Mouse (Mus musculus) neutrophil, adult 5-6 weeks (primary cell): ENCODE data around the gene Med23. TPM values are rescaled to one million over a fixed set of nuclear protein-coding genes. Genes with fewer than 3 reads are reported as not detected.

Experiments
- ATAC-seq: fragments of 151-379, 151-347 bp; 2 replicates; pipeline ENCODE4 v1.8.0; 2017; ENCODE audit warnings: mild to moderate bottlenecking, moderate TSS enrichment; ENCODE audit not compliant: insufficient number of reproducible peaks, poor library complexity, low FRiP score, severe bottlenecking; ENCODE audit errors: extremely low read depth
- total RNA-seq: library from RNA; stranded (forward); fragments of 200-1000 nt; gene quantifications from 2 replicates; pipeline ENCODE4 v1.2.3, GENCODE M21; 2017

The Med23 gene
- total RNA-seq, 1 experiment from 2014 or later = 24.8 TPM

DNA sequence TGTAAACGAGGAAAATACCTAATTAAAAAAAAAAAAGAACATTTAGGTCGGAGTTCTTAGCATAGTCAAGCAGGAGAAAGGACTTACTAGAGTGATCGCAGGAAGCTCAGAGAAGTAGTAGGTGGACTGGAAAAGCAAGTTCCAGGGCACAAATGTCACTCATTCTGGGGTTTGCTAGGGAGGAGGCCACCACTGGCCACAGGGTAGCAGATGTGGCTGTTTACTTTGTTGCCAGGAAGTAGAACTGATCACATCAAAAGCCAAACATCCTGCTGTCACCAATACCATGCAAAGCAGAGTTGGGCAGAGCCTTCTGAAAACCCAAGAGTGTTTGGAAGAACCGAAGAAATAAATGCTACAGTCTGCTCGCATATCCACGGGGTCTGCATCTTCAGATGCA is 84.1 kb downstream of the Med23 start:
- no peak for ATAC-seq

DNA sequence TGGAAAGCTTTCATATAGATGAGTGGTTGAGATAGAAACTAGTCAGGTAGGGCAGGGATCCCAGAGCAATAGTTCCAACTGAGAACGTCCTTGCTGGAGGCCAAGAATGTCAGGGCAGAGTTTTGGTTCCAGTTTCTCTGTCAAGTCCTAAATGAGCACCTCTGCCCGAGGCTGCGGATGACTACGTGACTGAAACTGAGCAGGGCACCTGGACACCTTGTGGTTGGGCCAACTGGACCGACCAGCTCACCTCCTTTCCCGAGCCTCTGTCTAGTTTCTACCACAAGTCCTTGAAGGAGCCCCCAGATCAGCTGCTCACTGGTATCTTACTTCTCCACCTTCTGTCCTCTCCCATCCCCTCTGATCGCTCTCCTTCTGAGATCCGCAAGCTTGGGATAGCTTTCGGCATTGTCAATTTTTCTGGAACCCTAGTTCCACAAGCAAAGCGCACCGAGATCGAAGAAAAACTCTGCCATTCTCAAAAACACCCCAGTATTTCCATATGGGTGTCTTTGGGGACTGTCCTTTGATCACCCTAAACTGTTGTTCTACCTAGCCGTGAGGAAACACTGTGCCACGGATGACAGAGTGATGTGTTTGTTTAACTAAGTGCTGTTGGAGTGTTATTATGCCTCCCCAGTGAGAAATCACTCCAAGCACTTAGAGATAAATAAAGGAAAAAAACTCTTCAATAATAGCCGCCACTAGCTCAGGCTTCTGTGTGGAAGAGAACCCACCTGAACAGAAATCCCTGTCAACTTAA is 88.7 kb downstream of the Med23 start:
- ATAC-seq = no peak

DNA sequence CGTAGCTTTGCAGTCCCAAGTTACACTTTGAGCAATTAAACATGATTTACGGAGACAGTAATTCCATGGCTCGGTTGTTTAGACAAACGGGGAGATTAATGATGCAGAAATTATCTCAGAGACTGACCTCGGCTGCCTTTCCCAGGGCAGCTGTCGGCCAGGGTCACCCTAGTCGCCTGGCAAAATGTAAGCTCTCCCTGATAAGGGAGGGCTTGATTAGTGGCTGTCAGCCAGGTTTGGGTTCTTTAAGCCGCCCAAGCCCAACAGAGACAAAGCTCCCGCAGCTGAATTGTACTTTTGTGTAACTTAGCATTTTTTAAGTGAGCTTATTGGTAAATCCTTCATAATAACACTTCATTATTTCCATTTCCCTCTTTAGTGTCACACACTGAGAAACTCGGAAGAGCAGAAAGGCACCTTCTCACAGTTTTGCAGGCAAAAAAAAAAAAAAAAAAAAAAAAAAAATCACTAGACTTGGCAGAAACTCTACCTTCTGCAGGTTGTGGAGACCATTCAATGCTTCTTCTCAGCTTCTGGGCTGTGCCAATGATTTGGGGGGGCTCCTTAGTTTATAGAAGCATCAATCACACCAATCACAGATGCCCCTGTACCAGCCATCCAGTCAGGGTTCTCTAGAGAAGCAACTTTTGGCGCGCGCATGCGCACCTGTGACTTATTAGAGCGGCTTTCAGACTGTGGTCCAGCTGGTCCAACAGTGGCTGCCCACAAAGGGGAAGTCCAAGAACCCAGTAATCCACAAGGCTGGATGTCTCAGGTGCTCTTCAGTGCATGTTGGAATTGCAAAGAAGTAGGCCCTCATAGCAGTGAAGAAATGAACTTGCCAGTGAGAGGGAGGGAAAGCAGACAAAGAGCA is 89.5 kb downstream of the Med23 start:
- no peak for ATAC-seq

DNA sequence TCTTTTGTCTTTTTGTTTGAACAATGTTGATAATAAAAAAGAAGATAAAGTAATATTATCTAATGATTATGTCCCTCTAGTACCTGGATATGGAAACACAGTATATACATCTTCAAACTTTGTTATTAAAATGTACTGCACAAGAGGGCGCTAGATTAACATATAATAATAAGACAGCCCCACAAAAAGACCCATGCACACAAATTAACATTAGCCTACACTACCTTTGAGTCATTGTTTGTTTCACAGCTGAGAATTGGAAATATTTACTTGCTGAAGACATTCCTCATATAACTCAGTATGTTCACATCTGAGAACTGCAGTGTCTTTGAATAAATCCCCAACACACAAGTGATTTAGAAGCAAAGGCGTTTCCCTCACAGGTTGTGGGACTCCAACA is 91.3 kb downstream of the Med23 start:
- no peak for ATAC-seq

DNA sequence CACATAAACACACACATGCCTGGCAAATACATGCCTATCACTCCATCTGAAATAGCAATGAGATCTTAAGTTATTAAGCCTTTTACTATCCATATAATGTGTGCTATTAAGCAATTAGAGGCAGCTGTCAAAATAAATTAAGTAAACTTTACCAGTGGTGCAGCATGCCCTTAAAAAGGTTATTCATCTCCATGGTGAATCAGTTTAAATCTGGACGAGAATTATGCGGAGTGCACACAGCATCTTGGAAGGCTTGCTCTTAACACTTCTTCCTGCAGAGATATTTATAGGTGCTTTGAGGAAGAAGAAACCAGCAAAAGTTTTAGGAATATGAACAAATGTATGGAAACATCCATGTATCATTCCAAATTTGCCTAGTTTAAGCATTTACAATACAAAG is 92.1 kb downstream of the Med23 start:
- ATAC-seq = no peak

Other genes starting within 250 kb of the Med23 start
- gene Enpp1, start 157.8 kb upstream of the Med23 start, total RNA-seq = 13.7 and 16.8 TPM in 2 replicates
- gene Enpp3, start 27.2 kb upstream of the Med23 start, total RNA-seq = 1.0 and 2.1 TPM in 2 replicates
- 0.70 TPM in 1 of 2 replicates, not detected in the other for gene Arg1, start 57.5 kb downstream of the Med23 start, total RNA-seq